Mouse (Mus musculus): ENCODE measurements around the gene Synrg.

DNA sequence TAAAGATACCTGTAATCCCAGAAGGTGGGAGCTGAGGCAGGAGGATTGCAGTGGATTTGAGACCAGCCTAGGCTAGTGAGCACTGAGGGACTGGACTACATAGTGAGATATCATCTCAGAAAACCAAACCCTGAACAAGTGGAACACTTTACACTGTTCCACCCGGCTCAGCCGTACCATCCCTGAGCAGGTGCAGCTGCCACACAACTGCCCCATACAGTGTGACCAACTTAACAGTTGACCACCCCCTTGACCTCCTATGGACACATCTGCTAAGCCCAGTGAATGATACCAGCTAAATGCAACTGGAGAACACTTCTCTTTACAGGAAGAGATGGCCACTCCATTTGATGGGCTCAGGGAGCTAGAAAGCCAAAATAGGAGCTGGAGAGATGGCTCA lies 93.2 kb downstream of the Synrg start:
- TF ChIP-seq CTCF (IDR thresholded peaks at IDR 0.05; ENCODE audit: borderline replicate concordance, insufficient read depth, low read depth, low read length) (no peak), POLR2A (IDR thresholded peaks at IDR 0.05; ENCODE audit: borderline replicate concordance, insufficient read depth, low read length) (no peak)

Measured in cerebellum, adult 2 months (tissue).